Mouse (Mus musculus): ENCODE results near the gene Wfdc12. TPM values are rescaled to one million over a fixed set of nuclear protein-coding genes. Genes with fewer than 3 reads are reported as not detected.

Gene Wfdc12
- polyA plus RNA-seq, 1 experiment from 2014 or later: not detected

DNA sequence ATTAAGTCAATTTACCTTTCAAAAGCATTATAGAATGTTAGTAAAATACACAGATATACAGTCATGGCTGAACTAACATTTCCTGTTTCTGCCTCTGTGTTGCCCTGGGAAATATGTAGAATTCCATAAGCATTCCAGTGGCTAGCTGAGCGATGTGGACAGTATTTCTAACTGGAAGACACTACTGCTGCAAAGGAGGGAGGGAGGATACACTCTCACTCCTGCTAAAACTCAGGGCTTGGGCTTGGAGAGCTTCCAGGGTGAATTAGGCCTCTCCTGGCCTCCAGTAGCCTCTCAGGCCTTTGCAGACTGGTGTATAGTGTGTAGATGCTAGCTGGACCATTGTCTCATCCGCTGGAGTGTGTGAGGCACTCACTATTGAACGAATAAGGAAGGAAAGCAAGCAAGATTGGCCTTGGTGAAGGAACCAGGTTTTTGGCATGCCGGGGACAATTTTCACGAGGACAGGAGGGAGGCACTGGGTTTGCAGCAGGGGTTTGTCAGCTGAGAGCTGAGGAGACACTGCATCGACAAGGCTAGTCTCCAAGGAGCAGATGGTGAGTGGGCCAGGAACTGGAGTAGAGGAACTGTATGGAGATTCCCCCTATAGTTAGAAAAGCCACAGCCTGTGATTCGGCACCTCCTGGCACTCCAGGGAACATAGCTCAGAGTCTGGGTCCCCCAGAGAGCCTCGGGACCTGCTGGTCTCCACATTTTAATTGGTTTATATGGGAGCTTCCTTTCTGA is 15.6 kb downstream of the Wfdc12 start:
- Histone ChIP-seq H3K9me3 (replicated peaks) (no peaks in the 10 kb centered on the region), H3K36me3 (no peaks in the 10 kb centered on the region), H3K27me3 (peaks cover 42% of the 10 kb centered on the region), H3K4me3 (replicated peaks) (no peak overlapping the region), H3K9ac (no peak overlapping the region), H3K4me1 (replicated peaks) (no peaks in the 10 kb centered on the region), H3K27ac (no peak overlapping the region), H3K4me2 (no peak overlapping the region)
- WGBS (ENCODE audit: insufficient replicate concordance): 59% methylated on average over 8 of the region's 8 CpGs
- no peak for DNase-seq
- no peak for ATAC-seq (ENCODE audit: low read depth)

DNA sequence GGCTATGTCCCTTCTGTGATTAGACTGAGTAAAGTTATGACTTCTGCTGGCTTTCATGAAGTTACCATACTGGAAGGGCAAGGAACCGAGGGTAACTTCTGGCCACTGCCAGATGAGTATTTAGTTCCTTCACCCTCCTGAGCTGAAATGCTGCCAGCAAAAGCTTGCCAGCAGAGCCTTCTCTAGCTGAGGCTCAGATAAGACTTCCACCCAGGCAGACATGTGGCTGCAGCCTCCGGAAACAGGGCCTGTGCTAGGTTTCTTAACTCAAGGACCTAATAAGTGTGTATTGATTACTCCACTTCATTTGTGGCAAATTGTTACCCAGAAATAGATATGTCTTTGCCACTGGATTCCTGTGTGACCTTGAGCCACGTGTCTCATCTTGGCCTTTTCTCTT is 17.0 kb downstream of the Wfdc12 start:
- ATAC-seq (ENCODE audit: low read depth): no peak
- no peak for DNase-seq
- H3K36me3 ChIP-seq: no peaks in the 10 kb centered on the region
- H3K4me1 ChIP-seq (replicated peaks): peaks cover 3% of the 10 kb centered on the region
- no peak overlapping the region for H3K4me2 ChIP-seq
- 40% methylated on average over 3 of the region's 3 CpGs for WGBS (ENCODE audit: insufficient replicate concordance)
- H3K4me3 ChIP-seq (replicated peaks): no peak overlapping the region
- peaks cover 54% of the 10 kb centered on the region for H3K27me3 ChIP-seq
- no peak overlapping the region for H3K9ac ChIP-seq
- H3K9me3 ChIP-seq (replicated peaks): no peaks in the 10 kb centered on the region
- H3K27ac ChIP-seq: no peak overlapping the region

- Histone ChIP-seq H3K27me3 (peaks cover 78% of the 10 kb centered on the region), H3K9me3 (replicated peaks) (no peaks in the 10 kb centered on the region), H3K36me3 (no peaks in the 10 kb centered on the region), H3K9ac (no peak within 1 kb of the TSS), H3K4me2 (peak within 1 kb of the TSS; percentile 38), H3K27ac (no peak within 1 kb of the TSS), H3K4me1 (replicated peaks) (peaks cover 7% of the 10 kb centered on the region), H3K4me3 (replicated peaks) (peak within 1 kb of the TSS; percentile 28)
- under 1% methylated on average over 24 of the region's 29 CpGs for WGBS (ENCODE audit: insufficient replicate concordance)
- no peak for DNase-seq
- no peak for ATAC-seq (ENCODE audit: low read depth)
Observed at GRCm38 (mm10) chr2:164170902-164171301, 19.5 kb downstream of the Wfdc12 start, which contains the start of gene Kcns1. Gene Kcns1, minus strand, starts transcription at chr2:164171113.

DNA sequence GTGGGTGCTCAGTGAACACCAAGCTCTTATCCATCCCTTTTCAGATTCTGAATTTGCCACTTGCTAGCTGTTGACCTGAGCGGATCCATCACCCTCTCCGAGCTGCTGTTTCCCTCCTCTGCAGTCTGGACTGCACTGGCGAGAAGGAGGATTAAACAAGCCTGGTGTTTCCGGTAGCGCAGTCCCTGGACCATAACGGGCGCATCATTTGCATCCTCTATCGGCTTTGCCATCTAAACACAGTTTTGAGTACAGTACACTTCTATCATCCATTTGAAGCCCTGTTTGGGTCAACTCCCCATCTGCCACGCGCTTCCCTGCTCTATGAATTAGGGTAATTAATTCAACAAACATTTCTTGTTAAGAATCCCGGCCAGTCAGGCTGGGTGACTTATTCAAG is 20.1 kb downstream of the Wfdc12 start:
- no peak for DNase-seq
- no peaks in the 10 kb centered on the region for H3K36me3 ChIP-seq
- H3K27ac ChIP-seq: no peak overlapping the region
- ATAC-seq (ENCODE audit: low read depth): no peak
- H3K27me3 ChIP-seq: peaks cover 83% of the 10 kb centered on the region
- peaks cover 7% of the 10 kb centered on the region for H3K4me1 ChIP-seq (replicated peaks)
- H3K9me3 ChIP-seq (replicated peaks): no peaks in the 10 kb centered on the region
- 7% methylated on average over 11 of the region's 11 CpGs for WGBS (ENCODE audit: insufficient replicate concordance)
- no peak overlapping the region for H3K9ac ChIP-seq
- H3K4me3 ChIP-seq (replicated peaks): no peak overlapping the region
- no peak overlapping the region for H3K4me2 ChIP-seq

DNA sequence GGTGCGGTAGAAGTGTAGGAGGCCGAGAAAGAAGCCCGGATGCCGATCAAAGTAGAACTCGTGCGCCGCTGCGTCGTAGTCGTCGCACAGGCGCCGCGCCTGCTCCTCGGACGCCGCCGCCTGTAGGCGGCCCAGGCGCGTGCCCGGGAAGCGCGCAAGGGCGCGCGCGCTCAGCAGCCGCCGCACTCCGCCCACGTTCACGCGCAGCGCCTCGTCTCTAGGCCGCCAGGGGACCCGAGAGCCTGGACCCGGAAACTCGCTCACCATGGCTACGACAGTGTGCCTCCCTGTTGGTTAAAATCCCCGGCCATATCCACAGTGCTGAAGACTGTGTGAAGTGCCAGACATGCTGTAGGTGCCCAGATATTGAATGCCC is 21.8 kb downstream of the Wfdc12 start:
- Histone ChIP-seq H3K9ac (no peak overlapping the region), H3K4me2 (peak overlapping the region; percentile 39), H3K27ac (no peak overlapping the region), H3K27me3 (peaks cover 80% of the 10 kb centered on the region), H3K4me3 (replicated peaks) (peak overlapping the region; percentile 30), H3K36me3 (no peaks in the 10 kb centered on the region), H3K9me3 (replicated peaks) (no peaks in the 10 kb centered on the region), H3K4me1 (replicated peaks) (peaks cover 7% of the 10 kb centered on the region)
- DNase-seq (no peak), ATAC-seq (ENCODE audit: low read depth) (no peak)
- 8% methylated on average over 42 of the region's 42 CpGs for WGBS (ENCODE audit: insufficient replicate concordance)

- Histone ChIP-seq H3K36me3 (no peaks in the 10 kb centered on the region), H3K4me1 (replicated peaks) (peaks cover 7% of the 10 kb centered on the region), H3K4me2 (peak overlapping the region; percentile 39), H3K4me3 (replicated peaks) (peak overlapping the region; percentile 30), H3K27ac (no peak overlapping the region), H3K9me3 (replicated peaks) (no peaks in the 10 kb centered on the region), H3K27me3 (peaks cover 75% of the 10 kb centered on the region), H3K9ac (no peak overlapping the region)
- ATAC-seq (ENCODE audit: low read depth) (no peak), DNase-seq (no peak)
- WGBS (ENCODE audit: insufficient replicate concordance): 12% methylated on average over 90 of the region's 90 CpGs
Observed at GRCm38 (mm10) chr2:164167752-164168570, 22.4 kb downstream of the Wfdc12 start.

- Histone ChIP-seq H3K9ac (no peak overlapping the region), H3K4me2 (no peak overlapping the region), H3K9me3 (replicated peaks) (no peaks in the 10 kb centered on the region), H3K4me1 (replicated peaks) (peaks cover 7% of the 10 kb centered on the region), H3K4me3 (replicated peaks) (no peak overlapping the region), H3K36me3 (no peaks in the 10 kb centered on the region), H3K27ac (no peak overlapping the region), H3K27me3 (peaks cover 47% of the 10 kb centered on the region)
- DNase-seq (no peak), ATAC-seq (ENCODE audit: low read depth) (no peak)
- 71% methylated on average over 5 of the region's 5 CpGs for WGBS (ENCODE audit: insufficient replicate concordance)
Observed at GRCm38 (mm10) chr2:164164941-164165340, 25.5 kb downstream of the Wfdc12 start.

- DNase-seq (no peak), ATAC-seq (ENCODE audit: low read depth) (no peak)
- Histone ChIP-seq H3K27ac (no peak overlapping the region), H3K4me3 (replicated peaks) (no peak overlapping the region), H3K9me3 (replicated peaks) (no peaks in the 10 kb centered on the region), H3K9ac (no peak overlapping the region), H3K4me1 (replicated peaks) (no peaks in the 10 kb centered on the region), H3K36me3 (no peaks in the 10 kb centered on the region), H3K4me2 (no peak overlapping the region), H3K27me3 (peaks cover 14% of the 10 kb centered on the region)
- 75% methylated on average over 11 of the region's 11 CpGs for WGBS (ENCODE audit: insufficient replicate concordance)
Observed at GRCm38 (mm10) chr2:164161515-164162055, 28.8 kb downstream of the Wfdc12 start.

DNA sequence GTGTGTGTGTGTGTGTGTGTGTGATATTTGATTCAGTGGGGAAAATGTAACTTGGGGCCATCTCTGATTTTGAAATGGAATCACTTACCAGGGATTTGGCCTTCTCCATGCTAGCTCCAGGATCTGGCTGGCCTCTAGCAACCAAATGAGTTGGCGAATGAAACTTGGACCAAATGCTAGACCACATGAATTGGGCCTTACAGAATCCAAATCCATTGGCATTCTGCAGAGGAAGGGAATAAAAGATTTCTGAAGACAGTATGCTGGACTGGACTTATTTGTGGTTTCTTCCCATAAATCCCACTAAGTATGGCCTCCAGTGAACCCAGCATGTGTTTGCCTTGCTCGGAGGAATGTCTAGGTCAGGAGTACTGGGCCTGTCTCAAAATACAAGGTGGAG is 31.6 kb downstream of the Wfdc12 start:
- Histone ChIP-seq H3K4me1 (replicated peaks) (no peaks in the 10 kb centered on the region), H3K4me3 (replicated peaks) (no peak overlapping the region), H3K9ac (no peak overlapping the region), H3K27ac (no peak overlapping the region), H3K4me2 (no peak overlapping the region), H3K36me3 (peaks cover 3% of the 10 kb centered on the region; the same call in 1 of the 2 replicates), H3K27me3 (no peaks in the 10 kb centered on the region), H3K9me3 (replicated peaks) (no peaks in the 10 kb centered on the region)
- no peak for DNase-seq
- WGBS (ENCODE audit: insufficient replicate concordance): 72% methylated on average over 2 of the region's 2 CpGs
- no peak for ATAC-seq (ENCODE audit: low read depth)

DNA sequence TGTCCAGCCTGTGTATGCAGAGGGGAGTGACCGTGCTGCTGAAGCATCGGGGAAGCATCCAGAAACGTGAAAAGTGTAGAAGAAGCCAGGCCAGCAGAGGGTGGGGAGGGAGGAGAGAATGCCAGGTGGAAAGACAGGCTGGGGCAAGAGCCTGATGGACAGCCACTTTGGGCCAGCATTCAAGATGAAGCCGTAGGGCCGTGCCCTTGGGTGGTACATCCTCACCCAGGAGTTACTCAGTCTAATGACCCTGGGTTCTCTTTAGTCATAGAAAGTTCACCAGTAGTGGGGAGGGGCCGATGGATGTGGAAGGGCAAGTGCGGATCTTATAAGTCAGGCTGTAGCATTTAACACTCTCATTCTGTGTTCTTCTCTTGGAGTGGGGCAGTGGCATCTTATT is 34.2 kb downstream of the Wfdc12 start:
- ATAC-seq (ENCODE audit: low read depth) (no peak), DNase-seq (no peak)
- Histone ChIP-seq H3K27ac (no peak overlapping the region), H3K9ac (no peak overlapping the region), H3K4me1 (replicated peaks) (no peaks in the 10 kb centered on the region), H3K36me3 (peaks cover 28% of the 10 kb centered on the region), H3K27me3 (no peaks in the 10 kb centered on the region), H3K4me3 (replicated peaks) (no peak overlapping the region), H3K4me2 (no peak overlapping the region), H3K9me3 (replicated peaks) (no peaks in the 10 kb centered on the region)
- WGBS (ENCODE audit: insufficient replicate concordance): 82% methylated on average over 7 of the region's 7 CpGs

DNA sequence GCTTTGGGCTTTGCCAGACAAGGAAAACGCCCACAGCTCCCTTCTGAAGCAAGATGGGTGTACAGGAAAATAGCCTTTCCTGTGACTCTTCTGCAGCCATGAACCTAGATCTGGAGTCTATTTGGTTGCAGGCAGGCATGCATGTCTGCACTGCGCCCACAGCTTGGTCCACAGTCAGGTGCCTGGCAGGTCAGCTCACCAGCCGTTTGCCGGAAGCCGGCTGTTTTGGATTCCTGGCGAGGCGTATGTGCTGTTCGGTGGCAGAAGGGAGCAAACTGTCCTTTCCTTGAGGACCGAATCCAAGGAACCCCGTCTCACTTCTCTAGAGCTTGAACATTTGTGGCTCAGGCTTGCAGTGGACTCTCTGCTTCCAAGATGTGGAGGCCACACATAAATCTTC is 36.4 kb downstream of the Wfdc12 start:
- ATAC-seq (ENCODE audit: low read depth): no peak
- Histone ChIP-seq H3K27me3 (no peaks in the 10 kb centered on the region), H3K4me2 (no peak overlapping the region), H3K36me3 (peaks cover 37% of the 10 kb centered on the region), H3K9ac (no peak overlapping the region), H3K4me3 (replicated peaks) (no peak overlapping the region), H3K4me1 (replicated peaks) (no peaks in the 10 kb centered on the region), H3K27ac (no peak overlapping the region), H3K9me3 (replicated peaks) (no peaks in the 10 kb centered on the region)
- WGBS (ENCODE audit: insufficient replicate concordance): 86% methylated on average over 10 of the region's 10 CpGs
- DNase-seq: no peak
